Mouse (Mus musculus) c-Kit-positive CD71-positive TER-119-positive erythroid progenitor cells, embryonic 14.5 days (primary cell): ENCODE results near the gene Steap1.

ENCODE experiments used
- DNase-seq: peaks from one replicate; pipeline ENCODE4 v3.0.0-alpha.2; 2013; ENCODE audit warnings: low spot score

Steap1 gene

GRCm38 (mm10) chr5:5748866-5749682 is at the start of gene Steap1:
Steap1 (minus strand) TSS chr5:5749326.
- no peak for DNase-seq

- DNase-seq: no peak
Measured at GRCm38 (mm10) chr5:5787106-5787505, 38.0 kb upstream of the Steap1 start.

GRCm38 (mm10) chr5:5756392-5757019 is 7.4 kb upstream of the Steap1 start:
- DNase-seq: no peak

GRCm38 (mm10) chr5:5755039-5755438 is 5.9 kb upstream of the Steap1 start:
- DNase-seq: peak; percentile 34

GRCm38 (mm10) chr5:5749772-5750222 is 671 bp upstream of the Steap1 start:
- DNase-seq: no peak

GRCm38 (mm10) chr5:5734445-5734844 is 14.7 kb downstream of the Steap1 start:
- no peak for DNase-seq

GRCm38 (mm10) chr5:5732858-5733257 is 16.3 kb downstream of the Steap1 start:
- no peak for DNase-seq

GRCm38 (mm10) chr5:5732208-5732607 is 16.9 kb downstream of the Steap1 start:
- DNase-seq: no peak

GRCm38 (mm10) chr5:5729904-5730303 is 19.2 kb downstream of the Steap1 start:
- DNase-seq: no peak

- DNase-seq: no peak
Measured at GRCm38 (mm10) chr5:5722217-5722616, 26.9 kb downstream of the Steap1 start.

GRCm38 (mm10) chr5:5711032-5711431 is 38.1 kb downstream of the Steap1 start:
- no peak for DNase-seq

- no peak for DNase-seq
Measured at GRCm38 (mm10) chr5:5707341-5708278, 41.5 kb downstream of the Steap1 start.

- DNase-seq: no peak
Measured at GRCm38 (mm10) chr5:5705019-5705418, 44.1 kb downstream of the Steap1 start.

- no peak for DNase-seq
Measured at GRCm38 (mm10) chr5:5700386-5700785, 48.7 kb downstream of the Steap1 start.

GRCm38 (mm10) chr5:5698830-5699229 is 50.3 kb downstream of the Steap1 start:
- no peak for DNase-seq

- DNase-seq: no peak
Measured at GRCm38 (mm10) chr5:5695401-5695942, 53.7 kb downstream of the Steap1 start.

GRCm38 (mm10) chr5:5693956-5694653 is 55.0 kb downstream of the Steap1 start, which contains the start of gene Steap2:
Steap2 (minus strand) TSS chr5:5694578.
- DNase-seq: no peak

- no peak for DNase-seq
Measured at GRCm38 (mm10) chr5:5693541-5693955, 55.6 kb downstream of the Steap1 start.

GRCm38 (mm10) chr5:5692167-5692738 is 56.9 kb downstream of the Steap1 start:
- no peak for DNase-seq

GRCm38 (mm10) chr5:5688945-5689540 is 60.1 kb downstream of the Steap1 start:
- DNase-seq: no peak
